Mouse (Mus musculus): ENCODE data around the gene Dynlt1a.
"Not testable (repeated sequence)": the region's sequence is repeated elsewhere in the genome, so short reads cannot be mapped to it uniquely, and the experiment has no call there.

Dynlt1a gene

GRCm38 (mm10) chr17:6317339-6317985, at the start of gene Dynlt1a:
TSS of gene Dynlt1a (minus strand) at chr17:6317500.
- DNase-seq: peak; percentile 96

GRCm38 (mm10) chr17:6355256-6355655, 38.0 kb upstream of the Dynlt1a start:
- DNase-seq: not testable (repeated sequence)

GRCm38 (mm10) chr17:6342606-6343294, 25.4 kb upstream of the Dynlt1a start:
- DNase-seq: not testable (repeated sequence)

- DNase-seq: not testable (repeated sequence)
Observed at GRCm38 (mm10) chr17:6328997-6329396, 11.7 kb upstream of the Dynlt1a start.

GRCm38 (mm10) chr17:6327554-6327953, 10.3 kb upstream of the Dynlt1a start:
- DNase-seq: not testable (repeated sequence)

- not testable (repeated sequence) for DNase-seq
Observed at GRCm38 (mm10) chr17:6325543-6325942, 8.2 kb upstream of the Dynlt1a start.

GRCm38 (mm10) chr17:6325021-6325420, 7.7 kb upstream of the Dynlt1a start:
- DNase-seq: not testable (repeated sequence)

- not testable (repeated sequence) for DNase-seq
Observed at GRCm38 (mm10) chr17:6321778-6322101, 4.4 kb upstream of the Dynlt1a start.

GRCm38 (mm10) chr17:6321081-6321777, 3.9 kb upstream of the Dynlt1a start:
- not testable (repeated sequence) for DNase-seq

- DNase-seq: peak; percentile 53
Observed at GRCm38 (mm10) chr17:6316379-6317126, 747 bp downstream of the Dynlt1a start.

GRCm38 (mm10) chr17:6315706-6316105, 1.6 kb downstream of the Dynlt1a start:
- not testable (repeated sequence) for DNase-seq

- DNase-seq: not testable (repeated sequence)
Observed at GRCm38 (mm10) chr17:6314493-6314892, 2.8 kb downstream of the Dynlt1a start.

GRCm38 (mm10) chr17:6312755-6313154, 4.5 kb downstream of the Dynlt1a start:
- peak; percentile 12 for DNase-seq

GRCm38 (mm10) chr17:6311716-6312115, 5.6 kb downstream of the Dynlt1a start:
- DNase-seq: not testable (repeated sequence)

GRCm38 (mm10) chr17:6306503-6306902, 10.8 kb downstream of the Dynlt1a start:
- DNase-seq: not testable (repeated sequence)

GRCm38 (mm10) chr17:6305656-6306270, 11.5 kb downstream of the Dynlt1a start:
- DNase-seq: not testable (repeated sequence)

GRCm38 (mm10) chr17:6304891-6305290, 12.4 kb downstream of the Dynlt1a start:
- DNase-seq: not testable (repeated sequence)

GRCm38 (mm10) chr17:6300190-6300863, 17.0 kb downstream of the Dynlt1a start:
- not testable (repeated sequence) for DNase-seq

- not testable (repeated sequence) for DNase-seq
Observed at GRCm38 (mm10) chr17:6297060-6297795, 20.1 kb downstream of the Dynlt1a start.

GRCm38 (mm10) chr17:6293882-6294281, 23.4 kb downstream of the Dynlt1a start:
- not testable (repeated sequence) for DNase-seq

GRCm38 (mm10) chr17:6289045-6289444, 28.3 kb downstream of the Dynlt1a start:
- not testable (repeated sequence) for DNase-seq
